Mouse (Mus musculus) Patski (cell line): ENCODE measurements at regions not wholly inside any gene's neighbourhood (a gene's known extent, or its start where the extent isn't known, plus 50 kb on each side); places are given as distances from the start of the nearest gene placed in this dataset.

Source experiments
- ATAC-seq: fragments of 100-300 bp; one replicate; pipeline ENCODE4 v1.8.0; 2021
- CTCF ChIA-PET: fragments of 350-600 bp; sonication (Branson Sonifier 250); formaldehyde crosslinking; loops from one replicate; lab custom pipeline; 2022; ENCODE audit warnings: inconsistent platforms; lab: Charles Lee
- POLR2A ChIA-PET: fragments of 350-600 bp; sonication (Branson Sonifier 250); formaldehyde crosslinking; loops from one replicate; lab custom pipeline; 2022; ENCODE audit warnings: antibody characterized with exemption, inconsistent platforms; lab: Charles Lee
- DNase-seq: peaks from one replicate; pipeline ENCODE4 v3.0.0-alpha.2; 2011; ENCODE audit warnings: low read depth, low spot score
- H3K27me3 ChIP-seq: fragments of 371-371 bp; one replicate; pipeline ENCODE4 v1.5.1; 2021
- CTCF ChIP-seq: fragments of 100-300 bp; IDR thresholded peaks from one replicate; pipeline ENCODE4 v1.5.1; 2021
- in situ Hi-C: fragments of 300-500 bp; cut with MboI; formaldehyde crosslinking; loops from 3 replicates; pipeline ENCODE4 v1.11.1; 2018; ENCODE audit warnings: low pct_unique_long_range_greater_than_20kb, mixed read lengths

- DNase-seq (no peak), ATAC-seq (no peak)
- TF ChIP-seq CTCF: no peak
- in situ Hi-C loops: no loop called here
- ChIA-PET CTCF (no interaction called here), POLR2A (no interaction called here)
- peaks cover 23% of the 10 kb centered on the region for H3K27me3 ChIP-seq
These were observed 158.2 kb downstream of the Naf1 start for GRCm38 (mm10) chr8:67018242-67018641.

- TF ChIP-seq CTCF: no peak
- DNase-seq (no peak), ATAC-seq (no peak)
- ChIA-PET CTCF (no interaction called here), POLR2A (no interaction called here)
- H3K27me3 ChIP-seq: peaks cover 10% of the 10 kb centered on the region
- in situ Hi-C loops: no loop called here
These were observed 172.8 kb downstream of the Naf1 start for GRCm38 (mm10) chr8:67032856-67033255.

- in situ Hi-C loops: no loop called here
- no peak for ATAC-seq
- DNase-seq: no peak
- ChIA-PET POLR2A (no interaction called here), CTCF (no interaction called here)
- H3K27me3 ChIP-seq: peaks cover 4% of the 10 kb centered on the region
- no peak for TF ChIP-seq CTCF
These were observed 201.5 kb downstream of the Naf1 start for GRCm38 (mm10) chr8:67061506-67061905.

GRCm38 (mm10) chr8:67068036-67068721 lies 208.2 kb downstream of the Naf1 start:
- TF ChIP-seq CTCF: no peak
- POLR2A ChIA-PET: no interaction called here
- H3K27me3 ChIP-seq: no peaks in the 10 kb centered on the region
- ATAC-seq (no peak), DNase-seq (no peak)
- in situ Hi-C loops: no loop called here
- CTCF ChIA-PET: no interaction called here

GRCm38 (mm10) chr8:67086215-67087010 lies 226.4 kb downstream of the Naf1 start:
- TF ChIP-seq CTCF: no peak
- POLR2A ChIA-PET: no interaction called here
- ATAC-seq (no peak), DNase-seq (no peak)
- in situ Hi-C loops: no loop called here
- CTCF ChIA-PET: interaction anchor here (1.2 kb wide), 1 partner anchor 17 kb away, joined by 3 read pairs; no protein-coding TSS in a partner anchor
- H3K27me3 ChIP-seq: no peaks in the 10 kb centered on the region
